Mouse (Mus musculus): ENCODE data around the gene Hspb9. TPM values are rescaled to one million over a fixed set of nuclear protein-coding genes. Genes with fewer than 3 reads are reported as not detected.

Gene Hspb9
- polyA plus RNA-seq, 1 experiment: not detected

DNA sequence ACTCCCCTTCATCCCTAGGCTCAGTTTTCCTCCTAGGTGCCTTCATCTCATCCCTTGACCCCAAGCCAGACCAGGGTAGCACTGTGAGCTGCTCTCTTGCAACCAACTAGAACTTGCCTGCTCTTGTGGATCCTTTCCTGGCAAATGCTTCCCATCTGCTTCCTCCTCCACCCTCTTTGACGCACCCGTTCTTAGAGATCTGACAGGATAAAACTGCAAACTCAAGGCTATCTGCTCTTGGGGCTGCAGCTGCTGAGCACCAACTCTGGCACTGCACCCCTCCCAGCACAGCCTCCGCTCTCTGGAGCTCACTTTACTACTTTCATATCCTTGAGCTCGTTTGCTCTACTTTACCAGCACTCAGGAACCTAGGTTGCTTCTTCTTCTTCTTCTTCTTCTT lies 35.0 kb downstream of the Hspb9 start:
- TF ChIP-seq POLR2A (IDR thresholded peaks at IDR 0.05; ENCODE audit: borderline replicate concordance, insufficient read depth, low read length) (no peak), CTCF (IDR thresholded peaks at IDR 0.05; ENCODE audit: borderline replicate concordance, insufficient read depth, low read depth, low read length) (no peak)
- Histone ChIP-seq H3K27me3 (ENCODE audit: control insufficient read depth, insufficient read depth, low read length) (no peaks in the 10 kb centered on the region), H3K27ac (ENCODE audit: insufficient read depth, low read length) (no peak overlapping the region), H3K4me1 (ENCODE audit: control insufficient read depth, insufficient read depth, low read length) (peaks cover 2% of the 10 kb centered on the region; the same call in 1 of the 2 replicates), H3K4me3 (replicated peaks; ENCODE audit: insufficient read depth, low read depth, low read length) (no peak overlapping the region)
- DNase-seq: no peak
- 83% methylated on average over 4 of the region's 4 CpGs for WGBS

- H3K4me1 ChIP-seq (ENCODE audit: control insufficient read depth, insufficient read depth, low read length): peaks cover 2% of the 10 kb centered on the region; the same call in 1 of the 2 replicates
- no peak overlapping the region for H3K27ac ChIP-seq (ENCODE audit: insufficient read depth, low read length)
- TF ChIP-seq CTCF (IDR thresholded peaks at IDR 0.05; ENCODE audit: borderline replicate concordance, insufficient read depth, low read depth, low read length): no peak
- TF ChIP-seq POLR2A (IDR thresholded peaks at IDR 0.05; ENCODE audit: borderline replicate concordance, insufficient read depth, low read length): no peak
- H3K4me3 ChIP-seq (replicated peaks; ENCODE audit: insufficient read depth, low read depth, low read length): no peak overlapping the region
- 35% methylated on average over 25 of the region's 25 CpGs for WGBS
- DNase-seq: no peak
- no peaks in the 10 kb centered on the region for H3K27me3 ChIP-seq (ENCODE audit: control insufficient read depth, insufficient read depth, low read length)
Measured at GRCm38 (mm10) chr11:100749469-100749868, 35.8 kb downstream of the Hspb9 start.

- no peak for DNase-seq
- H3K27me3 ChIP-seq (ENCODE audit: control insufficient read depth, insufficient read depth, low read length): no peaks in the 10 kb centered on the region
- no peak overlapping the region for H3K4me3 ChIP-seq (replicated peaks; ENCODE audit: insufficient read depth, low read depth, low read length)
- H3K4me1 ChIP-seq (ENCODE audit: control insufficient read depth, insufficient read depth, low read length): peaks cover 2% of the 10 kb centered on the region; the same call in 1 of the 2 replicates
- whole genome bisulfite sequencing: 90% methylated on average over 16 of the region's 16 CpGs
- no peak overlapping the region for H3K27ac ChIP-seq (ENCODE audit: insufficient read depth, low read length)
- TF ChIP-seq CTCF (IDR thresholded peaks at IDR 0.05; ENCODE audit: borderline replicate concordance, insufficient read depth, low read depth, low read length) (no peak), POLR2A (IDR thresholded peaks at IDR 0.05; ENCODE audit: borderline replicate concordance, insufficient read depth, low read length) (no peak)
Measured at GRCm38 (mm10) chr11:100750127-100750526, 36.5 kb downstream of the Hspb9 start.

- no peak overlapping the region for H3K27ac ChIP-seq (ENCODE audit: insufficient read depth, low read length)
- WGBS: 50% methylated on average over 10 of the region's 10 CpGs
- H3K4me1 ChIP-seq (ENCODE audit: control insufficient read depth, insufficient read depth, low read length): no peaks in the 10 kb centered on the region
- H3K27me3 ChIP-seq (ENCODE audit: control insufficient read depth, insufficient read depth, low read length): no peaks in the 10 kb centered on the region
- no peak for DNase-seq
- TF ChIP-seq CTCF (IDR thresholded peaks at IDR 0.05; ENCODE audit: borderline replicate concordance, insufficient read depth, low read depth, low read length) (no peak), POLR2A (IDR thresholded peaks at IDR 0.05; ENCODE audit: borderline replicate concordance, insufficient read depth, low read length) (no peak)
- no peak overlapping the region for H3K4me3 ChIP-seq (replicated peaks; ENCODE audit: insufficient read depth, low read depth, low read length)
Measured at GRCm38 (mm10) chr11:100752294-100752693, 38.6 kb downstream of the Hspb9 start.

GRCm38 (mm10) chr11:100754021-100754692 lies 40.5 kb downstream of the Hspb9 start:
- DNase-seq: no peak
- TF ChIP-seq CTCF (IDR thresholded peaks at IDR 0.05; ENCODE audit: borderline replicate concordance, insufficient read depth, low read depth, low read length) (no peak), POLR2A (IDR thresholded peaks at IDR 0.05; ENCODE audit: borderline replicate concordance, insufficient read depth, low read length) (no peak)
- H3K27ac ChIP-seq (ENCODE audit: insufficient read depth, low read length): no peak overlapping the region
- no peaks in the 10 kb centered on the region for H3K27me3 ChIP-seq (ENCODE audit: control insufficient read depth, insufficient read depth, low read length)
- no peak overlapping the region for H3K4me3 ChIP-seq (replicated peaks; ENCODE audit: insufficient read depth, low read depth, low read length)
- 78% methylated on average over 12 of the region's 12 CpGs for WGBS
- no peaks in the 10 kb centered on the region for H3K4me1 ChIP-seq (ENCODE audit: control insufficient read depth, insufficient read depth, low read length)

- Histone ChIP-seq H3K4me1 (ENCODE audit: control insufficient read depth, insufficient read depth, low read length) (no peaks in the 10 kb centered on the region), H3K27ac (ENCODE audit: insufficient read depth, low read length) (no peak overlapping the region), H3K27me3 (ENCODE audit: control insufficient read depth, insufficient read depth, low read length) (no peaks in the 10 kb centered on the region), H3K4me3 (replicated peaks; ENCODE audit: insufficient read depth, low read depth, low read length) (no peak overlapping the region)
- 80% methylated on average over 3 of the region's 3 CpGs for WGBS
- no peak for DNase-seq
- no peak for TF ChIP-seq CTCF (IDR thresholded peaks at IDR 0.05; ENCODE audit: borderline replicate concordance, insufficient read depth, low read depth, low read length)
- no peak for TF ChIP-seq POLR2A (IDR thresholded peaks at IDR 0.05; ENCODE audit: borderline replicate concordance, insufficient read depth, low read length)
Measured at GRCm38 (mm10) chr11:100754693-100755057, 41.0 kb downstream of the Hspb9 start.

- Histone ChIP-seq H3K4me3 (replicated peaks; ENCODE audit: insufficient read depth, low read depth, low read length) (no peak overlapping the region), H3K27me3 (ENCODE audit: control insufficient read depth, insufficient read depth, low read length) (no peaks in the 10 kb centered on the region), H3K27ac (ENCODE audit: insufficient read depth, low read length) (no peak overlapping the region), H3K4me1 (ENCODE audit: control insufficient read depth, insufficient read depth, low read length) (no peaks in the 10 kb centered on the region)
- TF ChIP-seq CTCF (IDR thresholded peaks at IDR 0.05; ENCODE audit: borderline replicate concordance, insufficient read depth, low read depth, low read length): no peak
- no peak for TF ChIP-seq POLR2A (IDR thresholded peaks at IDR 0.05; ENCODE audit: borderline replicate concordance, insufficient read depth, low read length)
- DNase-seq: no peak
- WGBS: 70% methylated on average over 6 of the region's 6 CpGs
Measured at GRCm38 (mm10) chr11:100756476-100756875, 42.8 kb downstream of the Hspb9 start.

DNA sequence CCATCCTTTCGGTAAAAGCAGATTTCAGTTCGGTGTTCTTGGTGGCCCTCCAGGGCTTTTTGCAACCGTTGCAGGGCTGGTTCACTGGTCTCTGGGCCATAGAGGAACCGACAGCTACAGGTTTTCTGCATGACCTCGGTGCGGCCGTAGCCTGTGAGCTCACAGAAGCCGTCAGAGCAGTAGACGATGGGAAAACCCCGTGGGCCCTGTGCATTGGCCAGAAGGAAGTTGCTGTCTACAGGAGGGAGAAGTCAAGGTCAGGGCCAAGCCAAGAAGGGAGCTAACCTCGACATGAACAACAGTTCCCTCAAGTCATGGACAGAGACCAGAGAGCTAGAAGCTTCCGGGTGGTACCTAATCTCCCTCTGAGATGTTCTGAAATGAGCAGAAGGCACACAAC lies 43.9 kb downstream of the Hspb9 start:
- 89% methylated on average over 12 of the region's 12 CpGs for WGBS

More for the DNA sequence above, 43.9 kb downstream of the Hspb9 start:
- Histone ChIP-seq H3K4me1 (ENCODE audit: control insufficient read depth, insufficient read depth, low read length) (no peaks in the 10 kb centered on the region), H3K27ac (ENCODE audit: insufficient read depth, low read length) (no peak overlapping the region), H3K27me3 (ENCODE audit: control insufficient read depth, insufficient read depth, low read length) (no peaks in the 10 kb centered on the region), H3K4me3 (replicated peaks; ENCODE audit: insufficient read depth, low read depth, low read length) (no peak overlapping the region)
- TF ChIP-seq POLR2A (IDR thresholded peaks at IDR 0.05; ENCODE audit: borderline replicate concordance, insufficient read depth, low read length): no peak
- DNase-seq: no peak

Data from cerebellum, adult 2 months (tissue).